In genomic region chr1:50045816-50046215, GRCm38 (mm10) we compare ENCODE assay signal across 16 mouse cellular contexts.
"Had no signal": no experiment of that assay in that cellular context is flagged by ENCODE, and none has a peak within 500 bp of the region (broad histone marks: within the 10 kb centered on the region; RNA-seq: fewer than 3 reads in every experiment).

No protein-coding gene starts in this region.

- H3K4me2 ChIP-seq: neural tube, embryonic 12.5 days; neural tube, embryonic 13.5 days; neural tube, embryonic 15.5 days; stomach, embryonic 15.5 days had no signal

- DNase-seq: retina, postnatal 1 day; right cerebral cortex, adult 18-20 months; right cerebral cortex, postnatal 14 days; right cerebral cortex, postnatal 25 days; right cerebral cortex, postnatal 4 days; spleen, adult 18-20 months; thymus, adult 18-20 months; thymus, adult 2 months; thymus, postnatal 14 days; thymus, postnatal 25 days; thymus, postnatal 36 days; thymus, postnatal 4 days had no signal

- H3K9ac ChIP-seq: neural tube, embryonic 12.5 days; neural tube, embryonic 13.5 days; neural tube, embryonic 15.5 days; stomach, embryonic 15.5 days had no signal

- H3K9me3 ChIP-seq: neural tube, embryonic 12.5 days; neural tube, embryonic 13.5 days; neural tube, embryonic 15.5 days; stomach, embryonic 15.5 days had no signal

- H3K4me3 ChIP-seq: neural tube, embryonic 12.5 days; neural tube, embryonic 13.5 days; neural tube, embryonic 15.5 days; stomach, embryonic 15.5 days had no signal

- H3K4me1 ChIP-seq: neural tube, embryonic 12.5 days; neural tube, embryonic 13.5 days; neural tube, embryonic 15.5 days; stomach, embryonic 15.5 days had no signal

- H3K27ac ChIP-seq: neural tube, embryonic 12.5 days; neural tube, embryonic 13.5 days; neural tube, embryonic 15.5 days; stomach, embryonic 15.5 days had no signal

- H3K27me3 ChIP-seq: neural tube, embryonic 12.5 days; neural tube, embryonic 13.5 days; neural tube, embryonic 15.5 days; stomach, embryonic 15.5 days had no signal

- H3K36me3 ChIP-seq: neural tube, embryonic 12.5 days; neural tube, embryonic 13.5 days; neural tube, embryonic 15.5 days; stomach, embryonic 15.5 days had no signal
